Mouse (Mus musculus): Measurements from ENCODE around the gene Gm3285.

DNA sequence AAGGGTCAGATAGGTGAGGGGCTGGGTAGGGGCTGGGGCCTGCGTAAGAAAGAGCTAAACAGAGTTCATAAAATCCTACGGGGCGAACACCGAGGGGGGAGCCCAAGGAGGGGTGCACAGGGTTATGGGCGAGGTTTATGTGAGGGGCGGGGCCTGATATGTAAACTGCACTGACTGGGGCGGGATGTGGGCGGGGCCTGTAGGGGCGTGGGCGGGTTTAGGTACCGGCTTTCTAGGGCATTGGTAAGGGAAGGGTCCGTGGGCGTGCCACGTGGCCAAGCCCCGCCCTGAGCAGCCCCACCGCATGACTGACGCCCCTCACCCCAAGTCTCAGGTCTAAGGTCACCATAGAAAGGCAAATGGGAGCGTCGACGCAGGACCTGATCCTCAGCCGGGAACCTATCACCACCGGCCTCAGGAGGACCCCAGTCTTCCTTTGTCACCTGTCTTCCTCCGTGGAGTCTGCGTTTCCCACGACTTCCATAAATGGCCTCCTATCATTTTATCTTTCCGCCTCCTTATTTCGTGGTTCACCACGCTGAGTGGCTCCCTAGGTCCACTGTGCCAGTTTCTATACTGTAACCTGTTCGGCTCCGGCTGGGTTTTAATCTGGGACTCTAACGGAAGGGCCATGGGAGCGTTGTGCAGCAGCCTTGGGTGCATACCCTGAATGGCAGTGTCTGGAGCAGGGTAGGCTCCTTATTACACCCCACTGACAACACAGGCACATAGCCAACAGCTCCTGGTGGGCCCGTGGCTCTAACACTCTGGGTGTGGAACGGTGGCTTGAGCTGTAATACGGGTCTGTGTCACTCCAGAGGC is 41.3 kb downstream of the Gm3285 start:
- TF ChIP-seq CTCF (IDR thresholded peaks at IDR 0.05) (no peak), EP300 (IDR thresholded peaks at IDR 0.05) (no peak)

All from lung, postnatal 0 days (tissue).